Mouse (Mus musculus) effector memory CD4-positive, alpha-beta T cell, adult 7 months (primary cell): Measurements from ENCODE around the gene Mum1. TPM values are rescaled to one million over a fixed set of nuclear protein-coding genes. Genes with fewer than 3 reads are reported as not detected.

Experiments used
- polyA plus RNA-seq: library from polyadenylated mRNA; unstranded; fragments of 100-300 nt; shearing (Covaris generic); gene quantifications from one replicate; pipeline ENCODE4 v1.2.1, GENCODE M21; 2017

Gene Mum1
- 66.2 TPM for polyA plus RNA-seq

DNA sequence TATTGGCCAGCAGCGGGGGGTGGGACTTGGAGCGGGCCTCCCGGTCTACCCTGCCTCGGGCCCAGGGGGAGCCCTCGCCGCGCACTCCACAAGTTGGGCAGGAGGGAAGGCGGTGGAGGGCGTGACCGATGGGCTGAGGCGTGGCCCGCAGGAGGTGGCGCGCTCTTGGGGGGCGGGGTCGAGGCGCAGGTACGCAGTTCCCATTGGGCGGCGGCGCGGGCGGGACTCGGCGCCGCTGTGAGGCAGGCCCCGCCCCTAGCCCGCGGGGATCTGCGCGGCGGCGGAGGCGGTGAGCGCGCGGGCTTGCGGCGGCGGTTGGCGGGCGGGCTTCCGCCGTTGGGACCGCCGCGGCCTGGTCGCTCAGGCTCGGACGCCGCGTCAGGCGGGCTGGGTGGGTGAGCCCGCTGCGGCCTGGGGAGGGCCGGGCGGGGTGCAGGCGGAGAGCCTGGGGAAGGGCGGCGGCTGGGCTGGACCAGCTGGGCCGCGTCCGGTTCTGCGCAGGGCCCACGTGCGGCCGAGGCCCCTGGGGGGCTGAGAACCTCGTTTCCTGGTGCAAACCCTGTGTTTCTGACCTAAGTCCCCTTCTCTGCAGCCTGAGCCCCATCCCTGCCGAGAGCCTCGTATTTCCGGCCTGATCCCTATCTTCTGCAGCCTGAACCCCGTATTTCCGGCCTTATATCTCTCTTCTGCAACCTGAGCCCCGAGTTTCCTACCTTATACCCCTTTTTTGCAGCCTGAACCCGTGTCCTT is at the start of gene Mum1:
Gene Mum1, plus strand, starts transcription at position 19 of the 750 bp plus-strand sequence.

DNA sequence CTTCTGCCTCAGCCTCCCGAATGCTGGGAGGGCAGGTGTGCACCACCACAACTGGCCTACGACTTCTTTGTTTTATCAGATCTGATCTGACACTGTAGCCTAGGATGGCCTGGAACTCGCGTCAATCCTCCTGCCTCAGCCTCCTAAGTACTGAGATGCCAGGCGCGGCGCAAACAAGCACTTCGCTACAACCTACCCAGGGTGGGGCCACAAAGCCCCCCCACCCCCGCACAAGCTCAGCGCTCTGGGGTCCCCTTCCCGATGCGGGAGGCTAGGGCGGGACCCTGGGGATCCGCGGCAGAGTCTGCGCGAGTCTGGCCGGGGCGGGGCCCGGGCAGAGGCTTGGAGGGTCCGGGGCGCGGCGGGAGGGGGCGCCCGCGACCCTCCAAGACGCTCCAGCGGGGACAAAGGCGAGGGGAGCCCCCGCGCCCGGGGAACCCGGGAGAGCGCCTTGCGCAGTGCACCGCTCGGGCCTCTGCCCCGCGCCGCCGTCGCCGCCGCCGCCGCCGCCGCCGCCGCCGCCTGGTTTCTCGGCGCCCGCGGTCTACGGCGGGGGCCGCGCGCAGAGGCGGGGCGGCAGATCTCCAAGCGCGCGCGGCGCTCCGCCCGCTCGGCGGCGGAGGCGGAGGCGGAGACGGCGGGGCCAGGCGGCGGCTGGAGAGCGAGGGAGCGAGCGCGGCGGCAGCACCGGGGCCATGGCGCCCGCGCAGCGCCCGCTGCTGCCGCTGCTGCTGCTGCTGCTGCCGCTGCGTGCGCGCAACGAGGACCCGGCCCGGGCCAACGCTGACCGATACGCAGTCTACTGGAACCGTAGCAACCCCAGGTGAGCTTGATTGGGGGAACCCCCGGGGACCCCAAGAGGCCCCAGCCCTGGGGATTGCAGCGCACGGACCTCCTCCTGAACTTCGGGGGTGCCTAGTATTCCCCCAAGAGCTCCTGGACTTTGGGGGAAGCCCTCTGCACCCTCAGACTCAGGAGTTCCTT is 46.9 kb upstream of the Mum1 start, which contains the start of gene Efna2:
Gene Efna2, plus strand, starts transcription at position 415 of the 984 bp plus-strand sequence.

DNA sequence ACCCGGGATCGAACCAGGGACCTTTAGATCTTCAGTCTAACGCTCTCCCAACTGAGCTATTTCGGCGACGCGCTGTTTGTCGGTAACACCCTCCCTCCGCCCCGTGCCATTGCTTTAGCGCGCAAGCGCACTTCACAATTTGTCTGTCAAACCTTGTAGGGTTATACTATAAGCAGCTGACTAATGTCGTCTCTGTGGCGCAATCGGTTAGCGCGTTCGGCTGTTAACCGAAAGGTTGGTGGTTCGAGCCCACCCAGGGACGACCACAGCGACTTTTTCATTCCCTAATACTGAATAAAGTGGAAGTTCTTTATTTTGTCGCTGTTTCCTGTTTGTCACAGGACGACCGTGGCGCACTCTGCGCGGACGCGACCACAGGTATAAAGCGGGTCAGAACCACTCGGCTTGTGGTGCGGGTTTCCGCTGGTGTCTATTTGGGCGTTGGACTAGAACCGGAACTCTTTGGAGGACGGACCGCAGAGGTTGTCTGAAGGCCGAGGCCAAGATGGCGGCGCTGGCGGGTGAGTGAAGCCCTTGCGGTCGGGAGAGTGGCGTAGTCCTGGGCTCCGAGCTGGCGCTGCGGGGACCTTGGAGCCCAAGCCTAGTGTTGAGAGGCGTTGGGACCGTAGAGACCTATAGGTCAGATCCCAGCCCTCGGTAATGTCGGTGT is 22.9 kb downstream of the Mum1 start, which contains the start of gene Ndufs7:
Gene Ndufs7, plus strand, starts transcription at position 151 of the 670 bp plus-strand sequence.

DNA sequence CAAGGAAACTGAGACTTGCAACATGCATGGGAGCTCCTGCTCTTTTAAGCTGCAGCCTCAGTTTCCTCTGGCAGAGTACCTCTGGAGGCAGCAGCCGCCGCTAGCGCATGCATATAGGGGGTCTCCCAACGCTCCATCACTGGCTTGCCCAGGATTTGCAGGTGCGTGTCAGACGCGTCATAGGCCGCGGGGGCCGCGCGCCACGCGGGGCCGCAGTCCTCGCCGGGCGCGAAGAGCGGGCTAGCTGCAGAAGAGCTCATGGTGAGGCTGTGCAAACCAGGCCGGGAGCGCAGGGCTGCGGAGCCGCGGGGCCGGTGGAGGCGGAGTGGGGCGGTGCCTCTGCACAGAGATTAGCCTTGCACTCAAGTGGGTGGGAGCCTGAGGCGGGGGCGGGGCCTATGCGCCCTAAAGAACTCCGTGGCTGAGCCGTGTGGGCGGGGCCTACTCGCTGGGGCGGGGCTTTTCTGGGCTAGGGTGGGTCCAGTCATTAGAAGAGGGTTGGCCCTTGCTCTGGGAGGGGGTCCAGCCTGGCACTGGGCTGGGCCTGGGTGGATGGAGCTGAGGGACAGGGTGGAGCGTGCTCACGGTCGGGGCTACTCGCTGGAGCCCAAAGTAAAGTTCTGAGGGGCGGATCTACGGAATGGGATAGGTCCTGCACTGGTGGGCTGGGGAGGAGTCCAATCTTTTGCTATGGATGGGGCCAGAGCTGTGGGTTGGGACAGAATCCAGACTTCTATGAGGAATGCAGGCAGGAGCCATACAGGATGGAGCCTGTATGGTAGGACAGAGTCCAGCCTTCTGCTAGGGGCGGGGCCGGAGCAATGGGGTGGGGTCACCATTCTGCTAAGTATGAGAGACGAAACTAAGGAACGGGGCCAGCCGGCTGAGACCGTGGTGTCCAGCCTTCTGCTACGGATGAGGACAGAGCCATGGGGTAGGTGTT is 34.7 kb downstream of the Mum1 start, which contains the start of the genes Gamt and Dazap1:
Gene Gamt, minus strand, starts transcription at position 371 of the 943 bp plus-strand sequence.
Gene Dazap1, plus strand, starts transcription at position 845 of the 943 bp plus-strand sequence.

DNA sequence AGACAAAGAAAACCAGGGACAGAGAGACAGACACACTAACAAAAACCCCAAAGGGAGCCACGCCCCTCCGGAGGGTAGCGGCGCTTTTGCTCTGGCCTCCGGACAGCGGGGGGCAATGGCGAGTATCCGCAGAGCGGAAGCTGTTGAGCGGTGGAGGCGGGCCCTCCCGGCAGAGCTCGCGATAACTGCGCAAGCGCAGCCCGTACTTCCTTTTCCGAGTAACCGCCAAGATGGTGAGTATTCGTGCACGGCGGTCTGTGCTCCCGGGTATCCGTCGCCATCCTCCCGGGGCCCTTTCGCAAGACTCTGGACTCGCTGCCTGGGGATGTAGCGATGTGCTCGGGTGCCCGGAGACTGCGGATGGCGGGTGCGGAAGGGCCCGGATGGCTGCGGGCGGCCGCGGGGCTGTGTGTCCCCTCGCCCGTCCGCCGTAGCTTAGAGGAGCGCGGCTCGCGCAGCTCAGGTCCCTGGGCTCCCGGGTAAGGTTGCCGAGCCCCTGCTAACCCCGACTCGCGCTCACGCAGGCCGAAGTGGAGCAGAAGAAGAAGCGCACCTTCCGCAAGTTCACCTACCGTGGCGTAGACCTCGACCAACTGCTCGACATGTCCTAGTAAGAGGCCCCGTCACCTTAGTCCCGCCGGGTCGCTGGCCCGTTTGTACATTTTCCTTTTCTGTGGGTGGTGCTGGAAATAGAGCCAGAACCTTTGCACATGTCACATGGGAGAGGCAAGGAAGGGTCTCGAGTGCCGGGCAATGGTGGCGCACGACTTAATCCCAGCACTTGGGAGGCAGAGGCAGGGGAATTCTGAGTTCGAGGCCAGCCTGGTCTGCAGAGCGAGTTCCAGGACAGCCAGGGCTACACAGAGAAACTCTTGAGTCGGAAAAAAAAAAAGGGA is 66.3 kb downstream of the Mum1 start, which contains the start of gene Rps15:
Gene Rps15, plus strand, starts transcription at position 203 of the 896 bp plus-strand sequence.

Other genes with a start within 250 kb of the Mum1 start
- gene Tmem259, start 242.1 kb upstream of the Mum1 start, polyA plus RNA-seq = 26.7 TPM
- 580 TPM for gene Cnn2, start 237.8 kb upstream of the Mum1 start, polyA plus RNA-seq
- 42.6 TPM for gene Abca7, start 229.9 kb upstream of the Mum1 start, polyA plus RNA-seq
- 732 TPM for gene Arhgap45, start 209.8 kb upstream of the Mum1 start, polyA plus RNA-seq
- 104 TPM for gene Polr2e, start 186.6 kb upstream of the Mum1 start, polyA plus RNA-seq
- 296 TPM for gene Gpx4, start 179.3 kb upstream of the Mum1 start, polyA plus RNA-seq
- gene Sbno2, start 120.9 kb upstream of the Mum1 start, polyA plus RNA-seq = 60.3 TPM
- gene Stk11, start 110.6 kb upstream of the Mum1 start, polyA plus RNA-seq = 31.4 TPM
- 367 TPM for gene Atp5d, start 87.8 kb upstream of the Mum1 start, polyA plus RNA-seq
- 5.3 TPM for gene Cbarp, start 85.6 kb upstream of the Mum1 start, polyA plus RNA-seq
- 4.4 TPM for gene Midn, start 78.2 kb upstream of the Mum1 start, polyA plus RNA-seq
- gene Cirbp, start 60.4 kb upstream of the Mum1 start, polyA plus RNA-seq = 232 TPM
- 18.9 TPM for gene 1600002K03Rik, start 53.5 kb upstream of the Mum1 start, polyA plus RNA-seq
- gene Efna2, start 47.0 kb upstream of the Mum1 start, polyA plus RNA-seq = 0.41 TPM
- gene Ndufs7, start 22.7 kb downstream of the Mum1 start, polyA plus RNA-seq = 159 TPM
- gene Gamt, start 34.6 kb downstream of the Mum1 start, polyA plus RNA-seq = 1.8 TPM
- gene Dazap1, start 35.1 kb downstream of the Mum1 start, polyA plus RNA-seq = 78.1 TPM
- gene Rps15, start 66.0 kb downstream of the Mum1 start, polyA plus RNA-seq = 748 TPM
- 0.05 TPM for gene Apc2, start 69.5 kb downstream of the Mum1 start, polyA plus RNA-seq
- 29.9 TPM for gene 2310011J03Rik, start 94.1 kb downstream of the Mum1 start, polyA plus RNA-seq
- 1.8 TPM for gene Pcsk4, start 103.1 kb downstream of the Mum1 start, polyA plus RNA-seq
- not detected for gene Reep6, start 103.5 kb downstream of the Mum1 start, polyA plus RNA-seq
- not detected for gene Adamtsl5, start 122.0 kb downstream of the Mum1 start, polyA plus RNA-seq
- gene Plk5, start 130.0 kb downstream of the Mum1 start, polyA plus RNA-seq = not detected
- gene Mex3d, start 161.2 kb downstream of the Mum1 start, polyA plus RNA-seq = 7.3 TPM
- 92.9 TPM for gene Mbd3, start 173.1 kb downstream of the Mum1 start, polyA plus RNA-seq
- gene Uqcr11, start 180.4 kb downstream of the Mum1 start, polyA plus RNA-seq = 115 TPM
- 88.8 TPM for gene Tcf3, start 207.2 kb downstream of the Mum1 start, polyA plus RNA-seq